Mouse (Mus musculus) olfactory bulb, adult 2 months (tissue): ENCODE results near the gene Megf11.

ENCODE experiments used
- CTCF ChIP-seq: fragments of 200-500 bp; IDR thresholded peaks from 2 replicates; pipeline ENCODE4 v1.5.1; 2012; ENCODE audit warnings: low read depth, mild to moderate bottlenecking, low read length, moderate library complexity; ENCODE audit not compliant: insufficient read depth
- POLR2A ChIP-seq: fragments of 200-500 bp; IDR thresholded peaks from 2 replicates; pipeline ENCODE4 v1.6.1; 2012; ENCODE audit warnings: mild to moderate bottlenecking, low read depth, low read length, moderate library complexity; ENCODE audit not compliant: insufficient read depth

GRCm38 (mm10) chr9:64555620-64556019, 170.2 kb downstream of the Megf11 start:
- TF ChIP-seq CTCF (no peak), POLR2A (no peak)
